ENCODE assay signal across 11 mouse cellular contexts in the genomic region with DNA sequence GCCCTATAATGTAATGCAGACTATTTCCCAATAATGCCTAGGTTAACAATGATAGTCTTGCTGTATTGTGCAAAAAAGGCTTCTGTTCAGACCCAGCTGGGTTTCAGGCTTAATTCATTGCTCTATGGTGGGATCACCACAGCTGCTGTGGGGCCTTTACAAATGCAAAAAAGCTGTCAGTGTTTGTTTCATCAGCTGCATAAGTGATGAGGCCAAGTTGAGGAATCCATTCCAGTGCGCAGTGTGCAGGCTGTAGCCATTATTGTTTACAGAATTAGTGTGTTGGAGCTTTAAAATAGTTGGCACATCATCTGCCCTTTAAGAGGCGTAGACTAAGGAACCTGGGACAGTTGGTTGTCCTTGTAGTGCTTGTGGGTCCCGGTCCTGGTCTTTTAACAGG. TPM values are rescaled to one million over a fixed set of nuclear protein-coding genes. Genes with fewer than 3 reads are reported as not detected.
DNase-seq lines count a peak whose midpoint lies in the region; ATAC-seq and TF ChIP-seq lines count a peak whose summit lies in the region.
"Had no signal": no experiment of that assay in that cellular context is flagged by ENCODE, and none has a peak within 500 bp of the region (broad histone marks: within the 10 kb centered on the region; RNA-seq: fewer than 3 reads in every experiment).

No protein-coding gene starts in this region.

- H3K27me3 ChIP-seq in forebrain, embryonic 15.5 days, result no peaks in the 10 kb centered on the region
- no peaks in the 10 kb centered on the region for H3K27me3 ChIP-seq in kidney, adult 2 months (replicated peaks; ENCODE audit: control insufficient read depth, insufficient read depth, low read length)

- peak; percentile 90 for ATAC-seq in forebrain, embryonic 15.5 days (replicated peaks)

- peak overlapping the region; percentile 58 for H3K27ac ChIP-seq in forebrain, embryonic 15.5 days (replicated peaks)
- no peak overlapping the region for H3K27ac ChIP-seq in kidney, adult 2 months (ENCODE audit: insufficient read depth, low read depth, low read length)

- no peak for TF ChIP-seq CTCF in kidney, adult 2 months (conservative IDR thresholded peaks at IDR 0.05; ENCODE audit: insufficient read depth, insufficient read length, low read depth, low read length)

- H3K9me3 ChIP-seq in forebrain, embryonic 15.5 days, result no peaks in the 10 kb centered on the region

- peaks cover 74% of the 10 kb centered on the region for H3K4me1 ChIP-seq in forebrain, embryonic 15.5 days
- H3K4me1 ChIP-seq in kidney, adult 2 months (ENCODE audit: control insufficient read depth, insufficient read depth, low read length), result peaks cover 15% of the 10 kb centered on the region

- no peak overlapping the region for H3K4me2 ChIP-seq in forebrain, embryonic 15.5 days (replicated peaks)

- DNase-seq in left cerebral cortex, postnatal 4 days, result peak; percentile 44
- DNase-seq in left cerebral cortex, adult 11 months (ENCODE audit: low spot score), result no peak
- DNase-seq in layer of hippocampus, postnatal 36 days, result peak; percentile 15 to 26
- peak; percentile 71 for DNase-seq in retina, embryonic 14.5 days (ENCODE audit: low spot score)
- DNase-seq in kidney, postnatal 10 days, result no peak
- no peak for DNase-seq in right cerebral cortex, postnatal 25 days
- no peak for DNase-seq in kidney, adult 2 months
- DNase-seq: cerebellum, adult 18-20 months; kidney, adult 9 months; right cerebral cortex, adult 18-20 months had no signal

- H3K4me3 ChIP-seq in forebrain, embryonic 15.5 days, result no peak overlapping the region
- no peak overlapping the region for H3K4me3 ChIP-seq in kidney, adult 2 months (ENCODE audit: insufficient read depth, low read depth, low read length)

- no peak overlapping the region for H3K9ac ChIP-seq in forebrain, embryonic 15.5 days (replicated peaks)

- intact Hi-C loops in left cerebral cortex, postnatal 4 days (cut with DNase I), result no loop called here

- no peak for TF ChIP-seq POLR2A in kidney, adult 2 months (IDR thresholded peaks at IDR 0.05; ENCODE audit: low read depth, low read length)

- H3K36me3 ChIP-seq in forebrain, embryonic 15.5 days, result no peaks in the 10 kb centered on the region
- H3K36me3 ChIP-seq in kidney, adult 2 months (ENCODE audit: control insufficient read depth, insufficient read depth, low read length), result no peaks in the 10 kb centered on the region

- WGBS in forebrain, embryonic 15.5 days, result 5% methylated on average over 3 of the region's 3 CpGs
- WGBS in kidney, adult 2 months, result 87% methylated on average over 3 of the region's 3 CpGs

RNA-seq across cellular contexts. Expression of a gene that starts 22.5 kb away (rescaled TPM):
- total RNA-seq in left cerebral cortex, postnatal 4 days (2021), result 10 to 100 TPM; 46.3 to 46.9 TPM
- 34.2 and 36.8 TPM in 2 replicates for polyA plus RNA-seq in forebrain, embryonic 15.5 days (2015; fragmentation: Nextera tagmentation; extraction: Ambion mirVana)
- total RNA-seq in layer of hippocampus, postnatal 36 days (2021), result 10 to 100 TPM; 29.8 to 34.0 TPM
- polyA plus RNA-seq in kidney, adult 2 months (2012; rRNA removed), result 10.5 and 11.3 TPM in 2 replicates

Comparison
In these comparisons a context has a peak if more than half of its experiments do, and no peak if none do; other contexts are left out.
1. DNase-seq: peak in left cerebral cortex, postnatal 4 days (single experiment), layer of hippocampus, postnatal 36 days (2 of 2) and retina, embryonic 14.5 days (single experiment); none in left cerebral cortex, adult 11 months (single experiment), kidney, postnatal 10 days (single experiment), right cerebral cortex, postnatal 25 days (single experiment) and kidney, adult 2 months (single experiment).